Mouse (Mus musculus) forebrain, embryonic 14.5 days (tissue): ENCODE measurements around the gene Cryba1. TPM values are rescaled to one million over a fixed set of nuclear protein-coding genes. Genes with fewer than 3 reads are reported as not detected.

Experiments used
- ATAC-seq: fragments of 200-750 bp; cut with Nextera tagmentation; 2 replicates; pipeline ENCODE4 v1.8.0; 2017; ENCODE audit warnings: mild to moderate bottlenecking, moderate library complexity
- DNase-seq: peaks from one replicate; pipeline ENCODE4 v3.0.0-alpha.2; 2015; ENCODE audit warnings: low spot score
- H3K27ac ChIP-seq: fragments of 300-500 bp; sonication (generic); 2 replicates; pipeline ENCODE4 v1.5.1; 2014; ENCODE audit warnings: low read depth, mild to moderate bottlenecking, control low read depth, low read length, moderate library complexity
- H3K27me3 ChIP-seq: fragments of 300-500 bp; sonication (generic); replicated peaks from 2 replicates; pipeline ENCODE4 v1.6.1; 2014; ENCODE audit warnings: low read length, control low read depth, mixed read lengths; ENCODE audit not compliant: control insufficient read depth, insufficient read depth
- H3K36me3 ChIP-seq: fragments of 300-500 bp; sonication (generic); 2 replicates; pipeline ENCODE4 v1.6.1; 2014; ENCODE audit warnings: low read length, control low read depth; ENCODE audit not compliant: control insufficient read depth, insufficient read depth
- H3K4me1 ChIP-seq: fragments of 300-500 bp; sonication (generic); 2 replicates; pipeline ENCODE4 v1.6.1; 2014; ENCODE audit warnings: antibody characterized with exemption, low read length, control low read depth; ENCODE audit not compliant: control insufficient read depth, insufficient read depth
- H3K4me2 ChIP-seq: fragments of 300-500 bp; sonication (generic); 2 replicates; pipeline ENCODE4 v1.6.1; 2014; ENCODE audit warnings: mild to moderate bottlenecking, control low read depth, low read length
- H3K4me3 ChIP-seq: fragments of 300-500 bp; sonication (generic); 2 replicates; pipeline ENCODE4 v1.5.1; 2014; ENCODE audit warnings: low read depth, low read length, control low read depth
- H3K9ac ChIP-seq: fragments of 300-500 bp; sonication (generic); 2 replicates; pipeline ENCODE4 v1.6.1; 2014; ENCODE audit warnings: mild to moderate bottlenecking, low read length, control low read depth, moderate library complexity
- H3K9me3 ChIP-seq: fragments of 300-500 bp; sonication (generic); replicated peaks from 2 replicates; pipeline ENCODE4 v1.6.1; 2016; ENCODE audit warnings: low read length, control low read depth, mixed read lengths; ENCODE audit not compliant: control insufficient read depth
- WGBS: fragments of 180-500 bp; shearing (Covaris S2); extraction: QIAGEN DNeasy Blood & Tissue Kit; methylation state at CpG from one replicate; pipeline ENCODE4 v1.1.7; 2014; 5-methylcytosine and 5-hydroxymethylcytosine counted together
- polyA plus RNA-seq: library from polyadenylated mRNA; unstranded; fragments of >200 nt; fragmentation: Nextera tagmentation; extraction: Ambion mirVana; gene quantifications from 2 replicates; pipeline ENCODE4 v1.2.1, GENCODE M21; 2014

Gene Cryba1
- polyA plus RNA-seq, 1 experiment from 2014 or later, result 1.0 TPM

- WGBS, result 93% methylated on average over 3 of the region's 3 CpGs
- no peak overlapping the region for H3K27ac ChIP-seq
- DNase-seq, result no peak
- no peak overlapping the region for H3K4me3 ChIP-seq
- peaks cover 49% of the 10 kb centered on the region for H3K36me3 ChIP-seq
- no peaks in the 10 kb centered on the region for H3K9me3 ChIP-seq
- peaks cover 7% of the 10 kb centered on the region for H3K4me1 ChIP-seq
- no peak for ATAC-seq
- H3K27me3 ChIP-seq, result no peaks in the 10 kb centered on the region
- no peak overlapping the region for H3K4me2 ChIP-seq
- no peak overlapping the region for H3K9ac ChIP-seq
These were observed 32.1 kb downstream of the Cryba1 start for GRCm38 (mm10) chr11:77693026-77693425.

- Histone ChIP-seq H3K9ac (peak overlapping the region; percentile 96), H3K4me1 (peaks cover 7% of the 10 kb centered on the region), H3K27ac (peak overlapping the region; percentile 95), H3K4me3 (peak overlapping the region; percentile 96), H3K9me3 (no peaks in the 10 kb centered on the region), H3K4me2 (peak overlapping the region; percentile 69), H3K36me3 (peaks cover 16% of the 10 kb centered on the region), H3K27me3 (no peaks in the 10 kb centered on the region)
- ATAC-seq (no peak), DNase-seq (peak; percentile 46)
- WGBS, result under 1% methylated on average over 27 of the region's 40 CpGs
These were observed 37.4 kb downstream of the Cryba1 start for GRCm38 (mm10) chr11:77687541-77688131.

GRCm38 (mm10) chr11:77686841-77687540 is 38.1 kb downstream of the Cryba1 start:
- Histone ChIP-seq H3K27ac (peak overlapping the region; percentile 95), H3K27me3 (no peaks in the 10 kb centered on the region), H3K4me1 (peaks cover 7% of the 10 kb centered on the region), H3K9me3 (no peaks in the 10 kb centered on the region), H3K4me3 (peak overlapping the region; percentile 96), H3K36me3 (peaks cover 10% of the 10 kb centered on the region), H3K4me2 (peak overlapping the region; percentile 69), H3K9ac (peak overlapping the region; percentile 96)
- WGBS, result under 1% methylated on average over 52 of the region's 76 CpGs
- DNase-seq (peak; percentile 67), ATAC-seq (peak; percentile 15; the same call in 1 of the 2 replicates)

GRCm38 (mm10) chr11:77686346-77686840 is 38.7 kb downstream of the Cryba1 start:
- H3K9ac ChIP-seq, result peak overlapping the region; percentile 96
- H3K36me3 ChIP-seq, result peaks cover 4% of the 10 kb centered on the region
- peak overlapping the region; percentile 96 for H3K4me3 ChIP-seq
- H3K27me3 ChIP-seq, result no peaks in the 10 kb centered on the region
- ATAC-seq (peak; percentile 45), DNase-seq (peak; percentile 49)
- H3K4me2 ChIP-seq, result peak overlapping the region; percentile 69
- under 1% methylated on average over 28 of the region's 30 CpGs for WGBS
- H3K27ac ChIP-seq, result peak overlapping the region; percentile 95
- H3K9me3 ChIP-seq, result no peaks in the 10 kb centered on the region
- H3K4me1 ChIP-seq, result peaks cover 7% of the 10 kb centered on the region

- Histone ChIP-seq H3K27ac (peak within 1 kb of the TSS; percentile 95), H3K27me3 (no peaks in the 10 kb centered on the region), H3K9ac (peak within 1 kb of the TSS; percentile 96), H3K4me1 (peaks cover 7% of the 10 kb centered on the region), H3K4me2 (peak within 1 kb of the TSS; percentile 69), H3K9me3 (no peaks in the 10 kb centered on the region), H3K4me3 (peak within 1 kb of the TSS; percentile 96), H3K36me3 (no peaks in the 10 kb centered on the region)
- DNase-seq (peak; percentile 99), ATAC-seq (peak; percentile 98)
- under 1% methylated on average over 38 of the region's 38 CpGs for WGBS
These were observed 39.5 kb downstream of the Cryba1 start, which contains the start of gene Nufip2 for GRCm38 (mm10) chr11:77685383-77686265. Nufip2 (plus strand) TSS chr11:77686155.

GRCm38 (mm10) chr11:77684896-77685295 is 40.2 kb downstream of the Cryba1 start:
- ATAC-seq (no peak), DNase-seq (no peak)
- Histone ChIP-seq H3K9me3 (no peaks in the 10 kb centered on the region), H3K27me3 (no peaks in the 10 kb centered on the region), H3K4me1 (peaks cover 7% of the 10 kb centered on the region), H3K4me3 (no peak overlapping the region), H3K4me2 (peak overlapping the region; percentile 69), H3K9ac (no peak overlapping the region), H3K27ac (peak overlapping the region; percentile 36; the same call in 1 of the 2 replicates), H3K36me3 (no peaks in the 10 kb centered on the region)
- WGBS, result 49% methylated on average over 2 of the region's 2 CpGs

GRCm38 (mm10) chr11:77680018-77680417 is 45.1 kb downstream of the Cryba1 start:
- Histone ChIP-seq H3K4me2 (no peak overlapping the region), H3K9me3 (no peaks in the 10 kb centered on the region), H3K27ac (no peak overlapping the region), H3K4me3 (no peak overlapping the region), H3K36me3 (no peaks in the 10 kb centered on the region), H3K27me3 (no peaks in the 10 kb centered on the region), H3K4me1 (no peaks in the 10 kb centered on the region; the same call in 1 of the 2 replicates), H3K9ac (no peak overlapping the region)
- DNase-seq, result no peak
- 6% methylated on average over 2 of the region's 2 CpGs for WGBS
- no peak for ATAC-seq

GRCm38 (mm10) chr11:77673428-77673991 is 51.6 kb downstream of the Cryba1 start:
- Histone ChIP-seq H3K4me3 (no peak overlapping the region), H3K4me1 (no peaks in the 10 kb centered on the region), H3K27ac (no peak overlapping the region), H3K27me3 (no peaks in the 10 kb centered on the region), H3K9ac (no peak overlapping the region), H3K36me3 (no peaks in the 10 kb centered on the region), H3K4me2 (no peak overlapping the region), H3K9me3 (0 out of 2 replicates have a peak, but pooled peaks cover 3% of the 10 kb centered on the region)
- DNase-seq (no peak), ATAC-seq (no peak)
- 71% methylated on average over 4 of the region's 4 CpGs for WGBS
